Mouse (Mus musculus) embryonic facial prominence, embryonic 10.5 days (tissue): ENCODE measurements around the gene Nxnl2. TPM values are rescaled to one million over a fixed set of nuclear protein-coding genes. Genes with fewer than 3 reads are reported as not detected.

Source experiments
- DNase-seq: peaks from one replicate; pipeline ENCODE4 v3.0.0-alpha.2; 2017; ENCODE audit warnings: low spot score
- H3K27ac ChIP-seq: fragments of 300-500 bp; sonication (generic); replicated peaks from 2 replicates; pipeline ENCODE4 v1.5.1; 2016; ENCODE audit warnings: mild to moderate bottlenecking
- H3K27me3 ChIP-seq: fragments of 300-500 bp; sonication (generic); replicated peaks from 2 replicates; pipeline ENCODE4 v1.6.1; 2016; ENCODE audit warnings: low read depth, mild to moderate bottlenecking; ENCODE audit not compliant: poor library complexity, severe bottlenecking
- H3K36me3 ChIP-seq: fragments of 300-500 bp; sonication (generic); replicated peaks from 2 replicates; pipeline ENCODE4 v1.6.1; 2016; ENCODE audit warnings: mild to moderate bottlenecking, moderate library complexity
- H3K4me1 ChIP-seq: fragments of 300-500 bp; sonication (generic); 2 replicates; pipeline ENCODE4 v1.6.1; 2016
- H3K4me3 ChIP-seq: fragments of 300-500 bp; sonication (generic); 2 replicates; pipeline ENCODE4 v1.5.1; 2016; ENCODE audit warnings: mild to moderate bottlenecking, moderate library complexity
- H3K9me3 ChIP-seq: fragments of 300-500 bp; sonication (generic); 2 replicates; pipeline ENCODE4 v1.6.1; 2016; ENCODE audit warnings: mild to moderate bottlenecking
- WGBS: fragments of 180-500 bp; shearing (Covaris S2); methylation state at CpG from one replicate; pipeline ENCODE4 v1.1.7; 2016; 5-methylcytosine and 5-hydroxymethylcytosine counted together
- polyA plus RNA-seq: library from polyadenylated mRNA; unstranded; fragments of >200 nt; fragmentation: Nextera tagmentation; extraction: Ambion mirVana; gene quantifications from 2 replicates; pipeline ENCODE4 v1.2.1, GENCODE M21; 2016

Nxnl2 gene
- polyA plus RNA-seq, 1 experiment from 2014 or later: 0.67 TPM

- Histone ChIP-seq H3K9me3 (0 out of 2 replicates have a peak, but pooled peaks cover 3% of the 10 kb centered on the region), H3K27me3 (no peaks in the 10 kb centered on the region), H3K4me1 (no peaks in the 10 kb centered on the region), H3K4me3 (no peak overlapping the region), H3K27ac (no peak overlapping the region), H3K36me3 (peaks cover 87% of the 10 kb centered on the region)
- DNase-seq: no peak
- WGBS: 92% methylated on average over 4 of the region's 4 CpGs
These were observed 17.2 kb upstream of the Nxnl2 start for GRCm38 (mm10) chr13:51153670-51154030.

- Histone ChIP-seq H3K27me3 (no peaks in the 10 kb centered on the region), H3K27ac (no peak overlapping the region), H3K4me3 (no peak overlapping the region), H3K36me3 (peaks cover 82% of the 10 kb centered on the region), H3K9me3 (0 out of 2 replicates have a peak, but pooled peaks cover 3% of the 10 kb centered on the region), H3K4me1 (no peaks in the 10 kb centered on the region)
- 91% methylated on average over 15 of the region's 15 CpGs for WGBS
- DNase-seq: no peak
These were observed 15.4 kb upstream of the Nxnl2 start for GRCm38 (mm10) chr13:51155178-51156013.

GRCm38 (mm10) chr13:51156014-51156386, 14.8 kb upstream of the Nxnl2 start:
- H3K4me1 ChIP-seq: no peaks in the 10 kb centered on the region
- DNase-seq: no peak
- H3K27ac ChIP-seq: no peak overlapping the region
- H3K27me3 ChIP-seq: no peaks in the 10 kb centered on the region
- H3K4me3 ChIP-seq: no peak overlapping the region
- peaks cover 76% of the 10 kb centered on the region for H3K36me3 ChIP-seq
- WGBS: 97% methylated on average over 6 of the region's 6 CpGs
- H3K9me3 ChIP-seq: 0 out of 2 replicates have a peak, but pooled peaks cover 3% of the 10 kb centered on the region

GRCm38 (mm10) chr13:51157291-51157690, 13.5 kb upstream of the Nxnl2 start:
- DNase-seq: no peak
- Histone ChIP-seq H3K36me3 (peaks cover 75% of the 10 kb centered on the region), H3K9me3 (0 out of 2 replicates have a peak, but pooled peaks cover 3% of the 10 kb centered on the region), H3K27ac (no peak overlapping the region), H3K4me3 (no peak overlapping the region), H3K4me1 (peaks cover 7% of the 10 kb centered on the region), H3K27me3 (no peaks in the 10 kb centered on the region)
- 89% methylated on average over 3 of the region's 3 CpGs for WGBS

- no peak for DNase-seq
These were observed 9.2 kb upstream of the Nxnl2 start for GRCm38 (mm10) chr13:51161672-51162071.

GRCm38 (mm10) chr13:51162246-51162645, 8.6 kb upstream of the Nxnl2 start:
- Histone ChIP-seq H3K4me3 (no peak overlapping the region), H3K27me3 (no peaks in the 10 kb centered on the region), H3K9me3 (peaks cover 3% of the 10 kb centered on the region; the same call in 1 of the 2 replicates), H3K4me1 (peaks cover 7% of the 10 kb centered on the region), H3K27ac (no peak overlapping the region), H3K36me3 (peaks cover 37% of the 10 kb centered on the region)
- 86% methylated on average over 6 of the region's 6 CpGs for WGBS
- no peak for DNase-seq

More at GRCm38 (mm10) chr13:51161672-51162071, 9.2 kb upstream of the Nxnl2 start:
- H3K4me1 ChIP-seq: peaks cover 7% of the 10 kb centered on the region
- H3K27ac ChIP-seq: no peak overlapping the region
- H3K27me3 ChIP-seq: no peaks in the 10 kb centered on the region
- H3K36me3 ChIP-seq: peaks cover 42% of the 10 kb centered on the region
- H3K4me3 ChIP-seq: no peak overlapping the region
- WGBS: 83% methylated on average over 2 of the region's 2 CpGs
- peaks cover 3% of the 10 kb centered on the region; the same call in 1 of the 2 replicates for H3K9me3 ChIP-seq

- DNase-seq: no peak
- WGBS: 64% methylated on average over 11 of the region's 11 CpGs
- H3K4me1 ChIP-seq: peaks cover 22% of the 10 kb centered on the region
- peaks cover 29% of the 10 kb centered on the region for H3K27me3 ChIP-seq
- no peaks in the 10 kb centered on the region; the same call in 1 of the 2 replicates for H3K9me3 ChIP-seq
- no peak overlapping the region for H3K27ac ChIP-seq
- peaks cover 14% of the 10 kb centered on the region for H3K36me3 ChIP-seq
- H3K4me3 ChIP-seq: no peak overlapping the region
These were observed 4.1 kb upstream of the Nxnl2 start for GRCm38 (mm10) chr13:51166711-51167110.

- H3K4me3 ChIP-seq: peak overlapping the region; percentile 67
These were observed 607 bp upstream of the Nxnl2 start for GRCm38 (mm10) chr13:51170215-51170614.

GRCm38 (mm10) chr13:51172601-51173000, 1.8 kb downstream of the Nxnl2 start:
- Histone ChIP-seq H3K27ac (no peak overlapping the region), H3K9me3 (0 out of 2 replicates have a peak, but pooled peaks cover 5% of the 10 kb centered on the region), H3K4me3 (no peak overlapping the region), H3K36me3 (no peaks in the 10 kb centered on the region), H3K27me3 (peaks cover 53% of the 10 kb centered on the region), H3K4me1 (peaks cover 17% of the 10 kb centered on the region)
- WGBS: 75% methylated on average over 7 of the region's 7 CpGs
- DNase-seq: no peak

More at GRCm38 (mm10) chr13:51170215-51170614, 607 bp upstream of the Nxnl2 start:
- Histone ChIP-seq H3K27me3 (peaks cover 53% of the 10 kb centered on the region), H3K4me1 (peaks cover 17% of the 10 kb centered on the region), H3K36me3 (no peaks in the 10 kb centered on the region), H3K27ac (no peak overlapping the region), H3K9me3 (0 out of 2 replicates have a peak, but pooled peaks cover 5% of the 10 kb centered on the region)
- no peak for DNase-seq
- WGBS: 36% methylated on average over 11 of the region's 11 CpGs

GRCm38 (mm10) chr13:51178932-51179331, 8.1 kb downstream of the Nxnl2 start:
- DNase-seq: no peak
- peaks cover 9% of the 10 kb centered on the region for H3K4me1 ChIP-seq
- no peaks in the 10 kb centered on the region for H3K9me3 ChIP-seq
- H3K36me3 ChIP-seq: no peaks in the 10 kb centered on the region
- WGBS: 90% methylated on average over 10 of the region's 10 CpGs
- no peak overlapping the region for H3K4me3 ChIP-seq
- H3K27me3 ChIP-seq: peaks cover 6% of the 10 kb centered on the region; the same call in 1 of the 2 replicates
- H3K27ac ChIP-seq: no peak overlapping the region

- peaks cover 9% of the 10 kb centered on the region for H3K4me1 ChIP-seq
- no peaks in the 10 kb centered on the region for H3K9me3 ChIP-seq
- H3K4me3 ChIP-seq: no peak overlapping the region
- no peak for DNase-seq
- no peak overlapping the region for H3K27ac ChIP-seq
- peaks cover 3% of the 10 kb centered on the region; the same call in 1 of the 2 replicates for H3K27me3 ChIP-seq
- no peaks in the 10 kb centered on the region for H3K36me3 ChIP-seq
- 73% methylated on average over 3 of the region's 3 CpGs for WGBS
These were observed 8.5 kb downstream of the Nxnl2 start for GRCm38 (mm10) chr13:51179362-51179761.

- no peak for DNase-seq
- H3K9me3 ChIP-seq: no peaks in the 10 kb centered on the region
- no peak overlapping the region for H3K27ac ChIP-seq
- H3K27me3 ChIP-seq: no peaks in the 10 kb centered on the region
- 90% methylated on average over 7 of the region's 7 CpGs for WGBS
- H3K36me3 ChIP-seq: no peaks in the 10 kb centered on the region
- H3K4me1 ChIP-seq: peaks cover 9% of the 10 kb centered on the region
- no peak overlapping the region for H3K4me3 ChIP-seq
These were observed 11.4 kb downstream of the Nxnl2 start for GRCm38 (mm10) chr13:51182236-51182635.

GRCm38 (mm10) chr13:51184896-51185295, 14.1 kb downstream of the Nxnl2 start:
- no peak overlapping the region for H3K4me3 ChIP-seq
- DNase-seq: no peak
- H3K9me3 ChIP-seq: no peaks in the 10 kb centered on the region
- no peak overlapping the region for H3K27ac ChIP-seq
- 81% methylated on average over 3 of the region's 3 CpGs for WGBS
- peaks cover 9% of the 10 kb centered on the region for H3K4me1 ChIP-seq
- no peaks in the 10 kb centered on the region for H3K36me3 ChIP-seq
- H3K27me3 ChIP-seq: no peaks in the 10 kb centered on the region
